Mouse (Mus musculus) stomach, embryonic 16.5 days (tissue): ENCODE measurements around the gene Trem2. TPM values are rescaled to one million over a fixed set of nuclear protein-coding genes. Genes with fewer than 3 reads are reported as not detected.

Experiments
- ATAC-seq: fragments of 200-750 bp; cut with Nextera tagmentation; 2 replicates; pipeline ENCODE4 v1.8.0; 2017; ENCODE audit warnings: moderate number of reproducible peaks, moderate TSS enrichment; ENCODE audit not compliant: insufficient read depth, low FRiP score
- H3K27ac ChIP-seq: fragments of 300-500 bp; sonication (generic); 2 replicates; pipeline ENCODE4 v1.5.1; 2014; ENCODE audit warnings: low read length
- H3K27me3 ChIP-seq: fragments of 300-500 bp; sonication (generic); 2 replicates; pipeline ENCODE4 v1.6.1; 2014; ENCODE audit warnings: low read length, control low read depth, mixed read lengths; ENCODE audit not compliant: control insufficient read depth, insufficient read depth
- H3K36me3 ChIP-seq: fragments of 300-500 bp; sonication (generic); 2 replicates; pipeline ENCODE4 v1.6.1; 2014; ENCODE audit warnings: low read length; ENCODE audit not compliant: control insufficient read depth, insufficient read depth
- H3K4me1 ChIP-seq: fragments of 300-500 bp; sonication (generic); 2 replicates; pipeline ENCODE4 v1.6.1; 2014; ENCODE audit warnings: low read length, control low read depth, mixed read lengths; ENCODE audit not compliant: control insufficient read depth, insufficient read depth
- H3K4me2 ChIP-seq: fragments of 300-500 bp; sonication (generic); 2 replicates; pipeline ENCODE4 v1.6.1; 2014; ENCODE audit warnings: low read depth, low read length, mixed read lengths
- H3K4me3 ChIP-seq: fragments of 300-500 bp; sonication (generic); replicated peaks from 2 replicates; pipeline ENCODE4 v1.5.1; 2014; ENCODE audit warnings: mild to moderate bottlenecking, low read length
- H3K9ac ChIP-seq: fragments of 300-500 bp; sonication (generic); 2 replicates; pipeline ENCODE4 v1.6.1; 2014; ENCODE audit warnings: low read length
- H3K9me3 ChIP-seq: fragments of 300-500 bp; sonication (generic); replicated peaks from 2 replicates; pipeline ENCODE4 v1.6.1; 2016; ENCODE audit warnings: low read length, control low read depth; ENCODE audit not compliant: control insufficient read depth
- WGBS: fragments of 180-500 bp; shearing (Covaris S2); extraction: QIAGEN DNeasy Blood & Tissue Kit; methylation state at CpG from one replicate; pipeline ENCODE4 v1.1.7; 2014; 5-methylcytosine and 5-hydroxymethylcytosine counted together
- polyA plus RNA-seq: library from polyadenylated mRNA; unstranded; fragments of >200 nt; fragmentation: Nextera tagmentation; extraction: Ambion mirVana; gene quantifications from 2 replicates; pipeline ENCODE4 v1.2.1, GENCODE M21; 2015

Trem2 gene
- polyA plus RNA-seq, 1 experiment from 2014 or later = 3.5 TPM

DNA sequence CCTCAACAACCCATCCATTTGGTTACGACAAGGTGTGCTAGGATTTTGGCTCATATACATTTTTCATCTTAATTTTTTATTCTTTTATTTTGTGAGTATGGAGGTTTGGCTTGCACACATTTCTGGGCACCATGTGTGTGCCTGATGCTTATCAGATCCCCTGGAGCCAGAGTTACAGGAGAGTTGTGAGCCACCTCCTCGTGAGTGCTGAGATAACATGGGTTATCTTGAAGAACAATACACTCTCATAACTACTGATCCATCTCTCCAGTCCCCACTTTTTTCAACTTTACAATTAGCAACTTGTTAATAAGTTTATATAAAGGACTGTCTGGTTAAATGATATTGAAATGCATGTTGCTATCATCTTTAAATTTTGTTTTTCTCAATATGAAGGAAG lies 24.9 kb upstream of the Trem2 start:
- Histone ChIP-seq H3K27me3 (no peaks in the 10 kb centered on the region), H3K4me3 (no peak overlapping the region), H3K36me3 (no peaks in the 10 kb centered on the region), H3K9ac (no peak overlapping the region), H3K4me1 (no peaks in the 10 kb centered on the region), H3K4me2 (no peak overlapping the region), H3K27ac (no peak overlapping the region), H3K9me3 (no peaks in the 10 kb centered on the region)
- WGBS = 72% methylated on average over 2 of the region's 2 CpGs
- no peak for ATAC-seq

DNA sequence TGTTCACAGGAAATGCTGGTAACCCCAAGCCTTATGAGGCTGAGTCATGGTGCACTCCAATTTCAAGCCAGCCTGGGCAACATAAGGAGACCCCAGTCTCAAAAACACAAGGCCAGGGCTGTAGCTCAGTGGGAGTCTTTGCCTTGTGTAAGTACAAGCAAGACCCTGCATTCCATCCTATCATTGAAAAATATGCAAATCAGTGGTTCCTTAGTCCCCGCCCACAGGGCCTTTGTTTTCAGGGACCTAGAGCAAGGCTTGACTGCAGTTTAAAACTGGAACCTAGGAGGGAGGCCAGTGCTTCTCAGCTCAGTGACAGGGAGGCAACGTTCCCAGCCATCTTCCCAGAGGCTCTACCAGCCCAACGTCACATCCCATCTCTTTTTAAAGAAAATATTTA lies 23.0 kb upstream of the Trem2 start:
- Histone ChIP-seq H3K9ac (no peak overlapping the region), H3K36me3 (no peaks in the 10 kb centered on the region), H3K9me3 (no peaks in the 10 kb centered on the region), H3K27me3 (no peaks in the 10 kb centered on the region), H3K27ac (no peak overlapping the region), H3K4me3 (no peak overlapping the region), H3K4me2 (no peak overlapping the region), H3K4me1 (no peaks in the 10 kb centered on the region)
- WGBS = 76% methylated on average over 3 of the region's 3 CpGs
- no peak for ATAC-seq

DNA sequence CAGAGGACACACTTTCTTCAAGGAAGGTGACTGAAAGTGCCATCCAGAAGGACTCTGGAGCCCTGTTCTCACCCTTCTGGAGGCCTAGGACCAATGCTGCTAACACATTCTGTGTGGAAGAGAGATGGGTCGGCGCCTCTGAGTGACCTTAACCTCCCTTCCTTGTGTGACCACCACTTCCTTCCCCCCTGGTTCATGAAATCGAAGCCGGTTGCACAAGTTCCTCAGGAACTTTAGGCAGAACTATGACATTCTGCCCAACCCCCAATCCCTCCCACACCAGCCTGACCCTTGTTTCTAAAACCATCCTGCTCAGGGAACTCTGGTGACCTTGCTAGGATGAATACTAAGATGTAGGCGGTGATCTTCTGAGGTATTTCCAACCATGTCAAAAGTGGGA lies 21.9 kb upstream of the Trem2 start:
- Histone ChIP-seq H3K27ac (no peak overlapping the region), H3K36me3 (no peaks in the 10 kb centered on the region), H3K9ac (no peak overlapping the region), H3K4me3 (no peak overlapping the region), H3K27me3 (no peaks in the 10 kb centered on the region), H3K4me2 (no peak overlapping the region), H3K4me1 (no peaks in the 10 kb centered on the region), H3K9me3 (no peaks in the 10 kb centered on the region)
- ATAC-seq = no peak
- 77% methylated on average over 5 of the region's 5 CpGs for WGBS

DNA sequence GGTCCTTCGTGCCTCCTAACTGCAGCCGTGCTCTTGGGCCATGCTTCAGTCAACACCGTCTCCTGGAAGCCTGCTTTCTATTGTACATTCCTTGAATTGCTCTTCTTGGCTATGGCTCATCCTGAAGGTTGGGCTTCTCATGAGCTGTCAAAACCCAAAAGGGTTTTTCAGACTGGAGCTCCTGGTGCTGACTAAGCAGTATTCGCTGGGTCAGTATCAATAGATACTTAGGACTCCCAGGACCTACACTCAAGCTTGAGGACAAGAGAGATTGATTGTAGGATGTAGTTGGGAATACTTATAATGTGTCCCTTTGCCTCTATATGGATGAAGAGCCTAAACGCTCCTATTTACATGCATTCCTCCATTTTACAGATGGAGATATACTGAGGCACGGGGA lies 21.1 kb upstream of the Trem2 start:
- no peaks in the 10 kb centered on the region for H3K27me3 ChIP-seq
- H3K4me3 ChIP-seq = no peak overlapping the region
- no peak overlapping the region for H3K27ac ChIP-seq
- no peak for ATAC-seq
- H3K9ac ChIP-seq = no peak overlapping the region
- H3K9me3 ChIP-seq = no peaks in the 10 kb centered on the region
- H3K4me2 ChIP-seq = no peak overlapping the region
- H3K4me1 ChIP-seq = no peaks in the 10 kb centered on the region
- 89% methylated on average over 6 of the region's 6 CpGs for WGBS
- H3K36me3 ChIP-seq = no peaks in the 10 kb centered on the region

DNA sequence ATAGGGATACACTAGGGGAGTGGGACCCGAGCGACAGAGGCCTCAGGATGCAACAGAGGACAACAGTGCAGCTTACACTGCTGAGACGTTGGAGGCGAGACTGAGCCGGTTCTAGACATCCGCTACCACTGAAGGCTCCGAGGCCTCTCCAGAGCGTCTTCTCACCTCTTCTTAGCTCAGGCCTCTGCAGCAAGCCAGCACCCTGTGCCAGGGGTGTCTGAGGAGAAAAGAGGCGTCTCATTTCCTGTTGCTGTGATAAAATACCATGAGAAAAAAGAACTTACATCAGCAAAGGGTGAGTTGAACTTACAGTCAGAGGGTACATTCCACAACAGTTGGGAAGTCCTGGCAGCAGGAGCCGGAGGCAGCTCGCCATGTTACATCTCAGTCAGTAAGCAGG lies 20.6 kb upstream of the Trem2 start:
- H3K4me2 ChIP-seq = no peak overlapping the region
- H3K36me3 ChIP-seq = no peaks in the 10 kb centered on the region
- H3K4me3 ChIP-seq = no peak overlapping the region
- H3K27ac ChIP-seq = no peak overlapping the region
- ATAC-seq = no peak
- H3K4me1 ChIP-seq = no peaks in the 10 kb centered on the region
- no peaks in the 10 kb centered on the region for H3K9me3 ChIP-seq
- H3K9ac ChIP-seq = no peak overlapping the region
- 82% methylated on average over 11 of the region's 11 CpGs for WGBS
- no peaks in the 10 kb centered on the region for H3K27me3 ChIP-seq

DNA sequence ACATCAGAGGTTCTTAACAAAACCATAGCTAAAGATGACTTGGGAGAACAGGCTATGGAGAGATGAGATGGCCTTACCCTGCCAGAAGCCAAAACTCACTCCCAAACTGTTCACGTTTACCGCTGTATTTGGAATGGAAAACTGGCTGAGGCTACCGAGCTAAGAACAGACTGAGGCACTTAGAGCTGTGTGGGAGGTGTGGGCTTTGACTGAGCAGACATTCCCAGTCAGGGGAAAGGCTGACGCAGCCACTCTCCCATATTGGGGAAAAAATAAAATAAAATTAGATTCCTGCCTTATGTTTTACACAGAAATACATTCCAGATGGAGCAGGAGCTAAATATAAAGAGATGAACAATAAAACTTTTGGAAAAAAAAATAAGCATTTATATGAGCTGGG lies 19.5 kb upstream of the Trem2 start:
- no peak overlapping the region for H3K27ac ChIP-seq
- no peak overlapping the region for H3K4me2 ChIP-seq
- no peaks in the 10 kb centered on the region for H3K4me1 ChIP-seq
- no peak overlapping the region for H3K4me3 ChIP-seq
- no peak for ATAC-seq
- WGBS = 72% methylated on average over 4 of the region's 4 CpGs
- no peak overlapping the region for H3K9ac ChIP-seq
- H3K9me3 ChIP-seq = no peaks in the 10 kb centered on the region
- H3K36me3 ChIP-seq = no peaks in the 10 kb centered on the region
- H3K27me3 ChIP-seq = no peaks in the 10 kb centered on the region

DNA sequence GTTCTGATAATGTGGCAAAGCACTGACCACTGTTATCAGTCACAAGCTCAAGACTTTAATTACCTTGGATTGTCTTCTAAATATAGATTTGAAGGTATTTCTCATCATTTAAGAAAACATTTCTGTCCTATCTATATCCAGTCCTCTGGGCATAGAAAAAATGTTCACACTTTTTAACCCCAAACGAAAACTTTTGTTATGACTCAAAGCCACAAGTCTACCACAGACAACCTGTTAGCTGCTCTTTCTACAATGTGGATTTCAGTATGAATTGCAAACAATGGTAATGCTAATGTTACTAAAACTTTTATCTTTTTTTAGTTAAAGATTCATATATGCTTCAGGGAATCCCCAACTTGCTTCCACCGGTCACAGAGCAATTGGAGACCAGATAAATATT lies 13.7 kb upstream of the Trem2 start:
- no peaks in the 10 kb centered on the region for H3K4me1 ChIP-seq
- no peaks in the 10 kb centered on the region for H3K36me3 ChIP-seq
- no peak for ATAC-seq
- H3K9ac ChIP-seq = no peak overlapping the region
- 82% methylated on average over 2 of the region's 2 CpGs for WGBS
- no peak overlapping the region for H3K27ac ChIP-seq
- H3K27me3 ChIP-seq = no peaks in the 10 kb centered on the region
- H3K4me2 ChIP-seq = no peak overlapping the region
- H3K9me3 ChIP-seq = no peaks in the 10 kb centered on the region
- no peak overlapping the region for H3K4me3 ChIP-seq

DNA sequence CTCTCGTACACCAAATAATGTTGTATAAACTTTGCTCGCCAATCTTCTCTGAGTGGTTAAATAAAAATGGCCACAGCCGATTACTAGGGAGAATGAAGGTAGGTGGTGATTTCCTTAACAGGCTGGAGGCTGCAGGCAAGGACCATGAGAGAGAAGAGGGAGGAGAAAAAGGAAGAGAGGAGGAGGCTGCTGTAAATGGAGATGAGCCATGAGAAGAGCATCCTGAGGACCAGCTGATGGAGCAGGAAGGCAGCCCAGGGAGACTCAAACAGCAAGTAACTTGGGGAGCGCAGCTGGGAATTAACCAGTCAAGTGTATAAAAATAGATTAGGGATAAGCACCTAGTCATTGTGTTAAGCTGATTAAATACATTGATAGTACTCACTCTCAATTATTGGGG lies 12.0 kb upstream of the Trem2 start:
- Histone ChIP-seq H3K4me3 (no peak overlapping the region), H3K27ac (no peak overlapping the region), H3K9ac (no peak overlapping the region), H3K4me1 (no peaks in the 10 kb centered on the region), H3K27me3 (no peaks in the 10 kb centered on the region), H3K4me2 (no peak overlapping the region), H3K36me3 (no peaks in the 10 kb centered on the region), H3K9me3 (no peaks in the 10 kb centered on the region)
- ATAC-seq = no peak
- 89% methylated on average over 4 of the region's 4 CpGs for WGBS

DNA sequence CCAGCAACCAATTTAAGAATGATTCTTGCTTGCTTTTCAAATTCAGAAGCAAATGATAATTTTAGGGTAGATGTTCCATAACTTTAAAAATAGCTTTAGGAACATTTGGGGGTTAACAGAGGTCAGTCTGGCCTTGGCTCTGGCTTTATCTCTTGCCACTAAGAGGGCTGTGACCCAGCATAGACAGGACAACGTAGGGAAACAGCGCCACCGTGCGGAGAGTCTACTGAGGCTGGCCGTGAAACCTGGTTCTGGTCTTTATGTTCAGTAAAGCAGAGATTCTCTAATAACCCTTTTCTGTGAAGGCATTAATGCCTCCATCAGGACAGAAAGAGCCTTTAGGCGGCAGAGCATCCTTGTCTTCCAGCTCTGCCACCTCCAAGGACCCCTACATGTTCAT lies 9.3 kb upstream of the Trem2 start:
- H3K9ac ChIP-seq = no peak overlapping the region
- no peaks in the 10 kb centered on the region for H3K27me3 ChIP-seq
- H3K9me3 ChIP-seq = no peaks in the 10 kb centered on the region
- no peaks in the 10 kb centered on the region for H3K4me1 ChIP-seq
- no peak for ATAC-seq
- H3K4me3 ChIP-seq = no peak overlapping the region
- WGBS = 2% methylated on average over 6 of the region's 6 CpGs
- no peaks in the 10 kb centered on the region for H3K36me3 ChIP-seq
- H3K4me2 ChIP-seq = no peak overlapping the region
- H3K27ac ChIP-seq = no peak overlapping the region

DNA sequence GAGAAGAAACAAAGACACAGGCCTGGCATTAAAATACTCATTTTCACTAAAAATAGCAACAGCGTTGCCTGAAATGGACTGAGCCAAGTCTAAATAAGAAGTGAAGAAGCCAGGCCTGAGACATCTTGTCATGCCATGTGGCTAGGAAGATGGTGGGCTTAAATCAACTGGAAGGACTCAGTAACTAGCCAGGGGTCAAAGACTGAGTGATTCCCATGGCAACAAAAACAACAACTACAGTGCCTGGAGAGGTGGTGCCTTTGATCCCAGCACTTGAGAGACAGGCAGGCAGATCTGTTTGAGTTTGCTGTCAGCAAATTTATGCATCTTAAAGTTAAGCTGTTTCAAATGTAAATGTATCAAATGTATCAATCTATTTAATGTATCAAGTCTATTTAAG lies 5.9 kb upstream of the Trem2 start:
- no peak for ATAC-seq
- no peak overlapping the region for H3K4me2 ChIP-seq
- no peaks in the 10 kb centered on the region for H3K36me3 ChIP-seq
- no peak overlapping the region for H3K4me3 ChIP-seq
- 57% methylated on average over 1 of the region's 1 CpGs for WGBS
- no peaks in the 10 kb centered on the region for H3K9me3 ChIP-seq
- H3K27ac ChIP-seq = no peak overlapping the region
- no peaks in the 10 kb centered on the region for H3K27me3 ChIP-seq
- no peaks in the 10 kb centered on the region for H3K4me1 ChIP-seq
- H3K9ac ChIP-seq = no peak overlapping the region
